Mouse (Mus musculus): ENCODE measurements around the gene Oxnad1. TPM values are rescaled to one million over a fixed set of nuclear protein-coding genes. Genes with fewer than 3 reads are reported as not detected.

The Oxnad1 gene
- polyA plus RNA-seq, 1 experiment from 2014 or later = 19.3 TPM

DNA sequence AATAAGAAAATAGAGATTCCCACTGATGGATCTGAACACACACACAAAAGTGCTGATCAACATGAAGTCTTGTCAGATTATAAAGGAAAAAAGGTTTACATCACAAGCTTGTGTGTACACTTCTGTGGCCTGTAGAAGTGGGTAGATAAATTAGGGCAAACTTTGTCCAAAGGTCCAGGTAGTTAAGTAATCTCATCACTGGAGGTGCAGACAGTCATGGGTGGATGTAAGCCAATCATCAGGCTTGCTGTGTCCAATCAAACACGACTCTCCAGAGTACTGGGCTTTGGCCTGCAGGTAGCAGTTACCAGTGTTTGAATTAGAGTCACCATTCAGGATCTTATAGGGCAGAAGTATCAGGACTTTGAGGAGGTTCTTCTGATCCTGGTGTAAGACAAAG, 7.8 kb downstream of the Oxnad1 start:
- no peak overlapping the region for H3K4me2 ChIP-seq (ENCODE audit: low read depth, low read length)
- no peaks in the 10 kb centered on the region for H3K4me1 ChIP-seq (ENCODE audit: control insufficient read depth, insufficient read depth, low read length)
- H3K36me3 ChIP-seq (replicated peaks; ENCODE audit: control insufficient read depth, insufficient read depth, low read depth, low read length) = peaks cover 2% of the 10 kb centered on the region
- ATAC-seq (replicated peaks; ENCODE audit: insufficient number of reproducible peaks, low FRiP score, low TSS enrichment, low read depth) (no peak), DNase-seq (ENCODE audit: low spot score) (no peak)
- no peak overlapping the region for H3K27ac ChIP-seq (replicated peaks; ENCODE audit: low read depth, low read length)
- H3K4me3 ChIP-seq (ENCODE audit: low read depth, low read length) = no peak overlapping the region
- H3K9ac ChIP-seq (replicated peaks; ENCODE audit: low read length) = no peak overlapping the region
- H3K27me3 ChIP-seq (ENCODE audit: control insufficient read depth, insufficient read depth, low read length) = no peaks in the 10 kb centered on the region
- H3K9me3 ChIP-seq (replicated peaks; ENCODE audit: control insufficient read depth, low read length) = no peaks in the 10 kb centered on the region
- WGBS = 66% methylated on average over 1 of the region's 1 CpGs

DNA sequence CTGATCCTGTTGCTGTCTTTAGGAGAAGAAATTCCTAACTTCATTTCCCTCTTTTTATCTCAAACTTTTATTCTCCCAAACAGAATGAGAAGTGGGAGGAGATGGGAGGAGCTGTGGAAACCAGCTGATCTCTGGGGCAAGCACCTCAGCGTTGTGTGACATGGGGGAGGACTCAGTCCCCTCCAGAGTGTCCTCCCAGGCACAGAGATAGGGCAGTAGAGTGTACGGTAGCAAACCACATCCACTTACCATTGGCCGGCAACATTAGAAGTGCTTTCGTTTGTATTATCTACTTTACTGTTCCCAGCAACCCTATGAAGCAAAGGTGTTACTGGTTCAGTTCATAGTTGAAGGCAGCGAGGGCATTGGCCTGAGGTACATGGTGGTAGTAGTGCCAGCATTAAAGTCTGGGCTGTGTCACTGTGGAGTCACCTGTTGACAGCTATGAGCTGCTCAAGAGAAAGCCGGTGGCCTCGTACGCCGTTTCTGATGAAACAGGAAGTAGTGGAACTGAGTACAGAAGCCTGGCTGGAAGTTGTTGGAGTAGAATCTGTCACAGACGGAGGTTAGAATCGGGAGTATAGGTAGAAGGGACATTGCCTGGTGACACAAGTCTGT, 8.4 kb downstream of the Oxnad1 start:
- peaks cover 2% of the 10 kb centered on the region for H3K36me3 ChIP-seq (replicated peaks; ENCODE audit: control insufficient read depth, insufficient read depth, low read depth, low read length)
- no peak for DNase-seq (ENCODE audit: low spot score)
- no peak overlapping the region for H3K9ac ChIP-seq (replicated peaks; ENCODE audit: low read length)
- ATAC-seq (replicated peaks; ENCODE audit: insufficient number of reproducible peaks, low FRiP score, low TSS enrichment, low read depth) = no peak
- H3K27ac ChIP-seq (replicated peaks; ENCODE audit: low read depth, low read length) = no peak overlapping the region
- H3K4me1 ChIP-seq (ENCODE audit: control insufficient read depth, insufficient read depth, low read length) = no peaks in the 10 kb centered on the region
- 93% methylated on average over 11 of the region's 11 CpGs for WGBS
- no peak overlapping the region for H3K4me3 ChIP-seq (ENCODE audit: low read depth, low read length)
- no peak overlapping the region for H3K4me2 ChIP-seq (ENCODE audit: low read depth, low read length)
- no peaks in the 10 kb centered on the region for H3K27me3 ChIP-seq (ENCODE audit: control insufficient read depth, insufficient read depth, low read length)
- no peaks in the 10 kb centered on the region for H3K9me3 ChIP-seq (replicated peaks; ENCODE audit: control insufficient read depth, low read length)

DNA sequence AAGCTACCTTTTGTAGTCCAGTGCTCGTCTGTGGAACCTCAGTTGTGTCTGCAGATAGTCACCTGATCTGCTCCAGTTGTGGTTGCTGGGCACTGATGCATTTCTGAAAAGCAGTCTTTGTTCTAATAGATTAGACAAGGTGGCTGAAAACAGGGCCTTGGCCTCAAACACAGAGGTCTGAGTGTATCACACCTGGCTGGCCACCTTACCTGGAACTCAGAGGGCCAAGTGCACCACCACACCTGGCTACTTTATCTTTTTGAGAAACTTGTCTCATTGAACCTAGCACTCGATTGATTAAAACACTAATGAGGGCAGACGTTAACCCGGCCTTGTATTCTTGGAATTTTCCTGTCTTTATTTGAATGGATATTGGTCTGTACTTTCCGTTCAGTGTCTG, 10.5 kb downstream of the Oxnad1 start:
- Histone ChIP-seq H3K27ac (replicated peaks; ENCODE audit: low read depth, low read length) (no peak overlapping the region), H3K27me3 (ENCODE audit: control insufficient read depth, insufficient read depth, low read length) (no peaks in the 10 kb centered on the region), H3K4me2 (ENCODE audit: low read depth, low read length) (no peak overlapping the region), H3K9me3 (replicated peaks; ENCODE audit: control insufficient read depth, low read length) (no peaks in the 10 kb centered on the region), H3K4me1 (ENCODE audit: control insufficient read depth, insufficient read depth, low read length) (no peaks in the 10 kb centered on the region), H3K4me3 (ENCODE audit: low read depth, low read length) (no peak overlapping the region), H3K36me3 (replicated peaks; ENCODE audit: control insufficient read depth, insufficient read depth, low read depth, low read length) (peaks cover 9% of the 10 kb centered on the region), H3K9ac (replicated peaks; ENCODE audit: low read length) (no peak overlapping the region)
- no peak for DNase-seq (ENCODE audit: low spot score)
- 86% methylated on average over 5 of the region's 5 CpGs for WGBS
- ATAC-seq (replicated peaks; ENCODE audit: insufficient number of reproducible peaks, low FRiP score, low TSS enrichment, low read depth) = no peak

DNA sequence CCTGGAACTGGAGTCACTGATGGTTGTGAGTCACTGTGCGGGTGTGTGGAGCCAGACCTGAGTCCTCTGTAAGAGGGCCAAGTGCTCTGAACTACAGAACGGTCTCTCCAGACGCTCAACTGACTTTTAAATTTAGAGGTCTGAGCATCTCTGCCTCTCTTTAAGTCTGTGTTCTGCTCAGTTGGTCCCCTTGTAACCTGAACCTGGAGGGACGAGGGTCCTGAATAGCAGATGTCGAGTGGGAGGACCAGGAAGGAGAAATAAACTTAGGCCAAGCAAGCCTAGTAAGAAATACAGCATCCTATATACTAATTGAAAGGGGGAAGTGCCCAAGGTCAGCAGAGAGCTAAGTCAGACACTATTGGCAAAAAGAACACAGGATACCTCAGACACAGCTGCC, 11.6 kb downstream of the Oxnad1 start:
- no peak overlapping the region for H3K27ac ChIP-seq (replicated peaks; ENCODE audit: low read depth, low read length)
- no peaks in the 10 kb centered on the region for H3K9me3 ChIP-seq (replicated peaks; ENCODE audit: control insufficient read depth, low read length)
- no peaks in the 10 kb centered on the region for H3K4me1 ChIP-seq (ENCODE audit: control insufficient read depth, insufficient read depth, low read length)
- no peaks in the 10 kb centered on the region for H3K27me3 ChIP-seq (ENCODE audit: control insufficient read depth, insufficient read depth, low read length)
- H3K4me3 ChIP-seq (ENCODE audit: low read depth, low read length) = no peak overlapping the region
- ATAC-seq (replicated peaks; ENCODE audit: insufficient number of reproducible peaks, low FRiP score, low TSS enrichment, low read depth) (no peak), DNase-seq (ENCODE audit: low spot score) (no peak)
- no peak overlapping the region for H3K4me2 ChIP-seq (ENCODE audit: low read depth, low read length)
- no peak overlapping the region for H3K9ac ChIP-seq (replicated peaks; ENCODE audit: low read length)
- WGBS = 80% methylated on average over 5 of the region's 5 CpGs
- H3K36me3 ChIP-seq (replicated peaks; ENCODE audit: control insufficient read depth, insufficient read depth, low read depth, low read length) = peaks cover 9% of the 10 kb centered on the region

GRCm38 (mm10) chr14:32097691-32098090, 12.5 kb downstream of the Oxnad1 start:
- Histone ChIP-seq H3K36me3 (replicated peaks; ENCODE audit: control insufficient read depth, insufficient read depth, low read depth, low read length) (peaks cover 9% of the 10 kb centered on the region), H3K4me3 (ENCODE audit: low read depth, low read length) (no peak overlapping the region), H3K4me2 (ENCODE audit: low read depth, low read length) (no peak overlapping the region), H3K27me3 (ENCODE audit: control insufficient read depth, insufficient read depth, low read length) (no peaks in the 10 kb centered on the region), H3K27ac (replicated peaks; ENCODE audit: low read depth, low read length) (no peak overlapping the region), H3K9ac (replicated peaks; ENCODE audit: low read length) (no peak overlapping the region), H3K4me1 (ENCODE audit: control insufficient read depth, insufficient read depth, low read length) (no peaks in the 10 kb centered on the region), H3K9me3 (replicated peaks; ENCODE audit: control insufficient read depth, low read length) (no peaks in the 10 kb centered on the region)
- DNase-seq (ENCODE audit: low spot score) = no peak
- ATAC-seq (replicated peaks; ENCODE audit: insufficient number of reproducible peaks, low FRiP score, low TSS enrichment, low read depth) = no peak
- 91% methylated on average over 7 of the region's 7 CpGs for WGBS

GRCm38 (mm10) chr14:32098951-32099350, 13.8 kb downstream of the Oxnad1 start:
- Histone ChIP-seq H3K9ac (replicated peaks; ENCODE audit: low read length) (no peak overlapping the region), H3K36me3 (replicated peaks; ENCODE audit: control insufficient read depth, insufficient read depth, low read depth, low read length) (peaks cover 9% of the 10 kb centered on the region), H3K4me3 (ENCODE audit: low read depth, low read length) (no peak overlapping the region), H3K4me2 (ENCODE audit: low read depth, low read length) (no peak overlapping the region), H3K4me1 (ENCODE audit: control insufficient read depth, insufficient read depth, low read length) (no peaks in the 10 kb centered on the region), H3K27me3 (ENCODE audit: control insufficient read depth, insufficient read depth, low read length) (no peaks in the 10 kb centered on the region), H3K9me3 (replicated peaks; ENCODE audit: control insufficient read depth, low read length) (no peaks in the 10 kb centered on the region), H3K27ac (replicated peaks; ENCODE audit: low read depth, low read length) (no peak overlapping the region)
- ATAC-seq (replicated peaks; ENCODE audit: insufficient number of reproducible peaks, low FRiP score, low TSS enrichment, low read depth) (no peak), DNase-seq (ENCODE audit: low spot score) (no peak)
- WGBS = 88% methylated on average over 3 of the region's 3 CpGs

GRCm38 (mm10) chr14:32103556-32103955, 18.4 kb downstream of the Oxnad1 start:
- no peak for ATAC-seq (replicated peaks; ENCODE audit: insufficient number of reproducible peaks, low FRiP score, low TSS enrichment, low read depth)
- H3K9me3 ChIP-seq (replicated peaks; ENCODE audit: control insufficient read depth, low read length) = no peaks in the 10 kb centered on the region
- no peak overlapping the region for H3K4me3 ChIP-seq (ENCODE audit: low read depth, low read length)
- H3K4me1 ChIP-seq (ENCODE audit: control insufficient read depth, insufficient read depth, low read length) = no peaks in the 10 kb centered on the region
- 82% methylated on average over 4 of the region's 4 CpGs for WGBS
- DNase-seq (ENCODE audit: low spot score) = no peak
- H3K4me2 ChIP-seq (ENCODE audit: low read depth, low read length) = no peak overlapping the region
- no peaks in the 10 kb centered on the region for H3K27me3 ChIP-seq (ENCODE audit: control insufficient read depth, insufficient read depth, low read length)
- H3K36me3 ChIP-seq (replicated peaks; ENCODE audit: control insufficient read depth, insufficient read depth, low read depth, low read length) = peaks cover 7% of the 10 kb centered on the region; the same call in 1 of the 2 replicates
- no peak overlapping the region for H3K27ac ChIP-seq (replicated peaks; ENCODE audit: low read depth, low read length)
- no peak overlapping the region for H3K9ac ChIP-seq (replicated peaks; ENCODE audit: low read length)

- Histone ChIP-seq H3K4me1 (ENCODE audit: control insufficient read depth, insufficient read depth, low read length) (no peaks in the 10 kb centered on the region), H3K9me3 (replicated peaks; ENCODE audit: control insufficient read depth, low read length) (no peaks in the 10 kb centered on the region), H3K4me3 (ENCODE audit: low read depth, low read length) (no peak overlapping the region), H3K4me2 (ENCODE audit: low read depth, low read length) (no peak overlapping the region), H3K27ac (replicated peaks; ENCODE audit: low read depth, low read length) (no peak overlapping the region), H3K9ac (replicated peaks; ENCODE audit: low read length) (no peak overlapping the region), H3K36me3 (replicated peaks; ENCODE audit: control insufficient read depth, insufficient read depth, low read depth, low read length) (no peaks in the 10 kb centered on the region), H3K27me3 (ENCODE audit: control insufficient read depth, insufficient read depth, low read length) (no peaks in the 10 kb centered on the region)
- WGBS = 57% methylated on average over 7 of the region's 7 CpGs
- ATAC-seq (replicated peaks; ENCODE audit: insufficient number of reproducible peaks, low FRiP score, low TSS enrichment, low read depth) (0 out of 2 replicates have a peak, but pooled peaks have one; percentile 18), DNase-seq (ENCODE audit: low spot score) (no peak)
Observed at GRCm38 (mm10) chr14:32105663-32106062, 20.5 kb downstream of the Oxnad1 start.

All from embryonic facial prominence, embryonic 11.5 days (tissue).